Mouse (Mus musculus): ENCODE measurements at regions not wholly inside any gene's neighbourhood (a gene's known extent, or its start where the extent isn't known, plus 50 kb on each side); places are given as distances from the start of the nearest gene placed in this dataset.
A peak's percentile ranks its signal among the peaks of the same experiment; 100 is the strongest.

DNA sequence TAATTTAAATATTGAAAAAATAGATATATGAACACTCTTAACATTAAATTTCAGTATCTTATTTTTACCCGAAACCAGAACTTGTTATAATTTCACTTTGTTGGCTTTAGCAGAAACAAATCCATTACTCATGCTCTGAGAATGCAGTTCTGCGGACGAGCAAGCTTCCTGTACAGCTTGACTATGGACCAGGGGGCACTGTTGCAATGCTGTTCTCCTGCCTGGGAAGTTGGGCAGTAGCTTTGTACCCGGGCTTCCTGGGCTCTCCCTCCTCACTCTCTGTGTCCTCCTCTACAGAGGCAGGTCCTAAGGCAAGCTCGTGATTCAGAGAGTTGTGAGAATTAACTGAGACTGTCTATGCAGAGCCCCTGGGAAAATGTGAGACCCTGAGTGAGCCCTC lies 141.3 kb upstream of the Nlrp1b start:
- Histone ChIP-seq H3K4me1 (ENCODE audit: control insufficient read depth, insufficient read depth, low read length) (no peaks in the 10 kb centered on the region), H3K36me3 (ENCODE audit: control insufficient read depth, insufficient read depth, low read length) (no peaks in the 10 kb centered on the region), H3K4me2 (ENCODE audit: low read length) (no peak overlapping the region), H3K27ac (ENCODE audit: low read depth, low read length) (no peak overlapping the region), H3K27me3 (replicated peaks; ENCODE audit: control insufficient read depth, insufficient read depth, low read length) (no peaks in the 10 kb centered on the region), H3K9ac (ENCODE audit: low read length) (no peak overlapping the region), H3K9me3 (replicated peaks; ENCODE audit: control insufficient read depth, low read length) (no peaks in the 10 kb centered on the region), H3K4me3 (ENCODE audit: low read depth, low read length) (no peak overlapping the region)
- no peak for DNase-seq (ENCODE audit: low spot score)
- no peak for ATAC-seq
- WGBS, result 63% methylated on average over 5 of the region's 5 CpGs

- H3K4me1 ChIP-seq (ENCODE audit: control insufficient read depth, insufficient read depth, low read length), result no peaks in the 10 kb centered on the region
- WGBS, result 57% methylated on average over 5 of the region's 5 CpGs
- no peaks in the 10 kb centered on the region for H3K36me3 ChIP-seq (ENCODE audit: control insufficient read depth, insufficient read depth, low read length)
- H3K27ac ChIP-seq (ENCODE audit: low read depth, low read length), result no peak overlapping the region
- H3K9me3 ChIP-seq (replicated peaks; ENCODE audit: control insufficient read depth, low read length), result no peaks in the 10 kb centered on the region
- no peaks in the 10 kb centered on the region for H3K27me3 ChIP-seq (replicated peaks; ENCODE audit: control insufficient read depth, insufficient read depth, low read length)
- no peak overlapping the region for H3K9ac ChIP-seq (ENCODE audit: low read length)
- ATAC-seq (no peak), DNase-seq (ENCODE audit: low spot score) (no peak)
- H3K4me2 ChIP-seq (ENCODE audit: low read length), result no peak overlapping the region
- no peak overlapping the region for H3K4me3 ChIP-seq (ENCODE audit: low read depth, low read length)
Observed at GRCm38 (mm10) chr11:71375132-71375531, 144.6 kb upstream of the Nlrp1b start.

GRCm38 (mm10) chr11:71388411-71388810 lies 157.9 kb upstream of the Nlrp1b start:
- no peak for DNase-seq (ENCODE audit: low spot score)
- 79% methylated on average over 4 of the region's 4 CpGs for WGBS
- no peak for ATAC-seq
- H3K9me3 ChIP-seq (replicated peaks; ENCODE audit: control insufficient read depth, low read length), result no peaks in the 10 kb centered on the region
- H3K4me2 ChIP-seq (ENCODE audit: low read length), result no peak overlapping the region
- H3K36me3 ChIP-seq (ENCODE audit: control insufficient read depth, insufficient read depth, low read length), result no peaks in the 10 kb centered on the region
- peaks cover 7% of the 10 kb centered on the region; the same call in 1 of the 2 replicates for H3K4me1 ChIP-seq (ENCODE audit: control insufficient read depth, insufficient read depth, low read length)
- no peak overlapping the region for H3K9ac ChIP-seq (ENCODE audit: low read length)
- H3K4me3 ChIP-seq (ENCODE audit: low read depth, low read length), result no peak overlapping the region
- no peak overlapping the region for H3K27ac ChIP-seq (ENCODE audit: low read depth, low read length)
- no peaks in the 10 kb centered on the region for H3K27me3 ChIP-seq (replicated peaks; ENCODE audit: control insufficient read depth, insufficient read depth, low read length)

- 8% methylated on average over 7 of the region's 7 CpGs for WGBS
- H3K4me3 ChIP-seq (ENCODE audit: low read depth, low read length), result no peak overlapping the region
- H3K27me3 ChIP-seq (replicated peaks; ENCODE audit: control insufficient read depth, insufficient read depth, low read length), result no peaks in the 10 kb centered on the region
- H3K4me2 ChIP-seq (ENCODE audit: low read length), result peak overlapping the region; percentile 20; the same call in 1 of the 2 replicates
- H3K9ac ChIP-seq (ENCODE audit: low read length), result no peak overlapping the region; the same call in 1 of the 2 replicates
- DNase-seq (ENCODE audit: low spot score) (peak; percentile 64), ATAC-seq (peak; percentile 85)
- no peaks in the 10 kb centered on the region for H3K9me3 ChIP-seq (replicated peaks; ENCODE audit: control insufficient read depth, low read length)
- H3K36me3 ChIP-seq (ENCODE audit: control insufficient read depth, insufficient read depth, low read length), result no peaks in the 10 kb centered on the region
- H3K4me1 ChIP-seq (ENCODE audit: control insufficient read depth, insufficient read depth, low read length), result peaks cover 7% of the 10 kb centered on the region; the same call in 1 of the 2 replicates
- H3K27ac ChIP-seq (ENCODE audit: low read depth, low read length), result peak overlapping the region; percentile 31; the same call in 1 of the 2 replicates
Observed at GRCm38 (mm10) chr11:71389659-71390058, 159.1 kb upstream of the Nlrp1b start.

GRCm38 (mm10) chr11:71390151-71390550 lies 159.6 kb upstream of the Nlrp1b start:
- ATAC-seq (no peak), DNase-seq (ENCODE audit: low spot score) (no peak)
- Histone ChIP-seq H3K9ac (ENCODE audit: low read length) (no peak overlapping the region), H3K4me1 (ENCODE audit: control insufficient read depth, insufficient read depth, low read length) (peaks cover 7% of the 10 kb centered on the region; the same call in 1 of the 2 replicates), H3K27ac (ENCODE audit: low read depth, low read length) (peak overlapping the region; percentile 31; the same call in 1 of the 2 replicates), H3K36me3 (ENCODE audit: control insufficient read depth, insufficient read depth, low read length) (no peaks in the 10 kb centered on the region), H3K4me2 (ENCODE audit: low read length) (no peak overlapping the region), H3K27me3 (replicated peaks; ENCODE audit: control insufficient read depth, insufficient read depth, low read length) (no peaks in the 10 kb centered on the region), H3K9me3 (replicated peaks; ENCODE audit: control insufficient read depth, low read length) (no peaks in the 10 kb centered on the region), H3K4me3 (ENCODE audit: low read depth, low read length) (no peak overlapping the region)
- WGBS, result 48% methylated on average over 3 of the region's 3 CpGs

DNA sequence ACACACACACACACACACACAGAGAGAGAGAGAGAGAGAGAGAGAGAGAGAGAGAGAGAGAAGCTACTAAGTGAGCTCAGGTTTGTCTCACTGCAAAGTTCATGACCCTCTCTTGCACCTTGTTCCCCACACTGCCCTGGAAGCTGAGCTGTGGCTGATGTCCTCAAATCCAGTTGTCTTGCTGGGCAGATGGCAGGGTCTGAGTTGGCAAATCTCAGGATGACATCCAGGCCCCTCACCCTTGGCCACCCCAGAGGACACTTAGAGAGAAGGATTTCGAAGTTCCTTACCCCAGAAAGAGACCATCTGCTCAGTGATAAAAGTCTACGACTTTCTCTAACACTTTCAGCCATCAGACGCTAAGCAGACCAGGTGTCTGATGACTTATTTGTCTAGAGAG lies 160.1 kb upstream of the Nlrp1b start:
- DNase-seq (ENCODE audit: low spot score), result no peak
- H3K4me2 ChIP-seq (ENCODE audit: low read length), result no peak overlapping the region
- no peaks in the 10 kb centered on the region for H3K36me3 ChIP-seq (ENCODE audit: control insufficient read depth, insufficient read depth, low read length)
- H3K27ac ChIP-seq (ENCODE audit: low read depth, low read length), result no peak overlapping the region
- no peak for ATAC-seq
- no peak overlapping the region for H3K9ac ChIP-seq (ENCODE audit: low read length)
- no peaks in the 10 kb centered on the region for H3K27me3 ChIP-seq (replicated peaks; ENCODE audit: control insufficient read depth, insufficient read depth, low read length)
- WGBS, result 75% methylated on average over 3 of the region's 3 CpGs
- peaks cover 7% of the 10 kb centered on the region; the same call in 1 of the 2 replicates for H3K4me1 ChIP-seq (ENCODE audit: control insufficient read depth, insufficient read depth, low read length)
- no peak overlapping the region for H3K4me3 ChIP-seq (ENCODE audit: low read depth, low read length)
- H3K9me3 ChIP-seq (replicated peaks; ENCODE audit: control insufficient read depth, low read length), result no peaks in the 10 kb centered on the region

DNA sequence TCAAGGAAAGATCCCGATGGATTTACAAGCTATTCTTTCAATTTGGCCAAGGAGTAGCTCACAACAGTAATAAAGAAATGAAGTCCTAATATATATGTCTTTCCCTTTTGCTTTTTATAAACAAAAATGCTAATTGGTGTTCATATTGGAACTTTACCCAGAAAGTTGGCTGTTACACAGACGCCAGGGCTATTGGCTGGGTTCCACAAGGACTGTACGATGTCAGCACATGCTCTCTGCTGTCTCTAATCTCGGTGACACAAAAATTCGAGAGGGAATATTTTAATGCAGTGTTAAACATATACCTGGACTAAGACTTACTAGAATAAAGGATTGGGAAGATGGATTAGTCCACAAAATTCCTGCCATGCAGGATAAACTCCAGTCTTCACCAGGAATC lies 162.9 kb upstream of the Nlrp1b start:
- Histone ChIP-seq H3K27ac (ENCODE audit: low read depth, low read length) (no peak overlapping the region), H3K27me3 (replicated peaks; ENCODE audit: control insufficient read depth, insufficient read depth, low read length) (no peaks in the 10 kb centered on the region), H3K4me2 (ENCODE audit: low read length) (no peak overlapping the region), H3K9ac (ENCODE audit: low read length) (no peak overlapping the region), H3K4me1 (ENCODE audit: control insufficient read depth, insufficient read depth, low read length) (peaks cover 7% of the 10 kb centered on the region; the same call in 1 of the 2 replicates), H3K4me3 (ENCODE audit: low read depth, low read length) (no peak overlapping the region), H3K36me3 (ENCODE audit: control insufficient read depth, insufficient read depth, low read length) (no peaks in the 10 kb centered on the region), H3K9me3 (replicated peaks; ENCODE audit: control insufficient read depth, low read length) (0 out of 2 replicates have a peak, but pooled peaks cover 1% of the 10 kb centered on the region)
- ATAC-seq (no peak), DNase-seq (ENCODE audit: low spot score) (peak; percentile 65)
- WGBS, result 56% methylated on average over 5 of the region's 5 CpGs

GRCm38 (mm10) chr11:71395023-71395422 lies 164.5 kb upstream of the Nlrp1b start:
- Histone ChIP-seq H3K4me1 (ENCODE audit: control insufficient read depth, insufficient read depth, low read length) (no peaks in the 10 kb centered on the region), H3K4me2 (ENCODE audit: low read length) (no peak overlapping the region), H3K36me3 (ENCODE audit: control insufficient read depth, insufficient read depth, low read length) (no peaks in the 10 kb centered on the region), H3K4me3 (ENCODE audit: low read depth, low read length) (no peak overlapping the region), H3K9me3 (replicated peaks; ENCODE audit: control insufficient read depth, low read length) (0 out of 2 replicates have a peak, but pooled peaks cover 3% of the 10 kb centered on the region), H3K27me3 (replicated peaks; ENCODE audit: control insufficient read depth, insufficient read depth, low read length) (no peaks in the 10 kb centered on the region), H3K9ac (ENCODE audit: low read length) (no peak overlapping the region), H3K27ac (ENCODE audit: low read depth, low read length) (no peak overlapping the region)
- WGBS, result 57% methylated on average over 4 of the region's 4 CpGs
- ATAC-seq, result no peak
- DNase-seq (ENCODE audit: low spot score), result no peak

DNA sequence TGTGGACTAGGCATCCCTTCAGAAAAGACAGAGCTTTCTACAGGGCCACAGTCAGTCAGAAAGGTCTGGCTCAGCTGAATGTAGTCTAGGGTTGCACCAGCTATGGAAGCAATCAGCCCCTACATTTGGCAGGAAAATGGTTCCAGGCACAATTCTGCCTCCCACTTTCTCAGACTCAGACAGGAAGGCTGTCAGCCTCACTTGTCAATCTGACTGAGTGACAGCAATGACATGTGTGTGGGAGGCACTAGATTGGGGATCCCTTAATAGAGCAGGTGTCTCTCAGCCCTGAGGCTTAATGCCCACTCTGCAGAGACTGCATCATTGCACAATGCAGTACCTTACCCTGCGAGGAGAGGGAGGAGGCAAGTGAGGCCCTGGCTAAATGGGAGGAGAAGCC lies 165.1 kb upstream of the Nlrp1b start:
- ATAC-seq (no peak), DNase-seq (ENCODE audit: low spot score) (peak; percentile 48)
- no peak overlapping the region for H3K4me2 ChIP-seq (ENCODE audit: low read length)
- H3K4me1 ChIP-seq (ENCODE audit: control insufficient read depth, insufficient read depth, low read length), result no peaks in the 10 kb centered on the region
- no peak overlapping the region for H3K4me3 ChIP-seq (ENCODE audit: low read depth, low read length)
- no peak overlapping the region for H3K27ac ChIP-seq (ENCODE audit: low read depth, low read length)
- H3K9ac ChIP-seq (ENCODE audit: low read length), result no peak overlapping the region
- WGBS, result 88% methylated on average over 1 of the region's 1 CpGs
- no peaks in the 10 kb centered on the region for H3K36me3 ChIP-seq (ENCODE audit: control insufficient read depth, insufficient read depth, low read length)
- H3K9me3 ChIP-seq (replicated peaks; ENCODE audit: control insufficient read depth, low read length), result 0 out of 2 replicates have a peak, but pooled peaks cover 3% of the 10 kb centered on the region
- no peaks in the 10 kb centered on the region for H3K27me3 ChIP-seq (replicated peaks; ENCODE audit: control insufficient read depth, insufficient read depth, low read length)

All from forebrain, embryonic 14.5 days (tissue).